Mouse (Mus musculus) C2C12 (cell line): ENCODE measurements around the gene Rogdi.

Experiments
- CTCF ChIP-seq: IDR thresholded peaks from one replicate; pipeline ENCODE4 v1.5.1; 2011; ENCODE audit not compliant: control insufficient read depth, insufficient read depth, insufficient read length
- FOSL1 ChIP-seq: IDR thresholded peaks from one replicate; pipeline ENCODE4 v1.8.0; 2011; ENCODE audit warnings: mild to moderate bottlenecking, low read length; ENCODE audit not compliant: poor library complexity, insufficient read depth, severe bottlenecking
- MAX ChIP-seq: IDR thresholded peaks from one replicate; pipeline ENCODE4 v1.6.1; 2011; ENCODE audit warnings: mild to moderate bottlenecking, control low read depth
- MYOG ChIP-seq: IDR thresholded peaks from one replicate; pipeline ENCODE4 v1.6.1; 2011; ENCODE audit not compliant: control insufficient read depth, insufficient read length; ENCODE audit errors: extremely low read depth
- USF1 ChIP-seq: IDR thresholded peaks from one replicate; pipeline ENCODE4 v1.6.1; 2011; ENCODE audit warnings: low read depth, mild to moderate bottlenecking, control low read depth, moderate library complexity

GRCm38 (mm10) chr16:5007067-5007466 lies 6.3 kb downstream of the Rogdi start, which contains the start of gene Smim22:
- TF ChIP-seq MAX, result no peak
- no peak for TF ChIP-seq CTCF
- TF ChIP-seq FOSL1, result no peak
- no peak for TF ChIP-seq MYOG
- TF ChIP-seq USF1, result no peak
